Mouse (Mus musculus): ENCODE results near the gene Lnx2. TPM values are rescaled to one million over a fixed set of nuclear protein-coding genes. Genes with fewer than 3 reads are reported as not detected.

Lnx2 gene
- total and polyA plus RNA-seq, 3 experiments = 20.3 to 30.1 (median 22.9) TPM

DNA sequence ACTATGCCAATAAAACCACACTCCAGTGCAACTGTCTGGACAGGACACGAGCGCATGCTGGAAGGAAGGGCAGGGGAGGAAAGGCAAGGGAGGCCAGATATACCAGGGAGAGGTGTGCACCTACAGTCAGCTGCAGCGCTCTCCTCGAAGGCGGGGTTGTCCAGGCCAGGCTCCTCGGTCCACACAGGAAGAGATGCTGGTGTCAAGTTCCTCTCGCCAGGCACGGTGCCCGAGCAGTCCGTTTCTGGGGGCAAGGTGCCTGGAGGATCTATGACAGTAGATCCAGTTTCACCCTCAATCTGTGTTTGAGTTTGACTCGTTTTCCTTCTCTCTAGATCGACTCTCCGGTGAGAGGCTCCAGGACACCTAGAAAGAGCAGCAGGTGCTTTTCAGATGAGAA lies 43.2 kb downstream of the Lnx2 start:
- H3K27me3 ChIP-seq (replicated peaks) = no peaks in the 10 kb centered on the region
- in situ Hi-C loops (cut with MboI; ENCODE audit: low pct_ligation_motif_present, low pct_unique_long_range_greater_than_20kb, low sequenced_read_pairs) = no loop called here
- H3K4me3 ChIP-seq (replicated peaks in 1 of 3; ENCODE audit: low read depth in 2 of 3, low read length in 2 of 3, poor library complexity in 1 of 3) = no peak overlapping the region
- H3K36me3 ChIP-seq (replicated peaks in 1 of 2; ENCODE audit: control insufficient read depth in 1 of 2, insufficient read depth in 1 of 2, low read length in 1 of 2) = peaks cover 79 to 98% of the 10 kb centered on the region in 2 experiments
- no peak for DNase-seq (ENCODE audit: extremely low read depth)
- peaks cover 32% of the 10 kb centered on the region for H3K79me2 ChIP-seq (replicated peaks; ENCODE audit: control insufficient read depth, extremely low read depth, insufficient read depth, poor library complexity, severe bottlenecking)
- no peaks in the 10 kb centered on the region for H3K9me3 ChIP-seq (replicated peaks; ENCODE audit: low read length)
- no peak overlapping the region for H3K9ac ChIP-seq (ENCODE audit: insufficient read depth, low read depth)
- dilution Hi-C loops (cut with MboI; ENCODE audit: extremely low pct_ligation_motif_present, extremely low pct_unique_long_range_greater_than_20kb, low sequenced_read_pairs) = no loop called here
- TF ChIP-seq HCFC1 (IDR thresholded peaks at IDR 0.05; ENCODE audit: low read depth, low read length) (no peak), CHD2 (IDR thresholded peaks at IDR 0.05; ENCODE audit: low read length) (no peak), MAZ (IDR thresholded peaks at IDR 0.05; ENCODE audit: low read depth, low read length) (no peak), ELF1 (IDR thresholded peaks at IDR 0.05; ENCODE audit: low read depth, low read length) (no peak), NELFE (IDR thresholded peaks at IDR 0.05; ENCODE audit: low read depth, low read length) (no peak)
- H3K4me1 ChIP-seq (ENCODE audit: control insufficient read depth in 1 of 2, insufficient read depth in 2 of 2) = peaks cover 0 to 14% of the 10 kb centered on the region in 2 experiments; a peak in 2 of 4 replicates
- no peak overlapping the region for H3K4me2 ChIP-seq (ENCODE audit: insufficient read depth, low read depth, poor library complexity, severe bottlenecking)
- no peak overlapping the region for H3K27ac ChIP-seq (ENCODE audit: insufficient read depth, low read depth)

DNA sequence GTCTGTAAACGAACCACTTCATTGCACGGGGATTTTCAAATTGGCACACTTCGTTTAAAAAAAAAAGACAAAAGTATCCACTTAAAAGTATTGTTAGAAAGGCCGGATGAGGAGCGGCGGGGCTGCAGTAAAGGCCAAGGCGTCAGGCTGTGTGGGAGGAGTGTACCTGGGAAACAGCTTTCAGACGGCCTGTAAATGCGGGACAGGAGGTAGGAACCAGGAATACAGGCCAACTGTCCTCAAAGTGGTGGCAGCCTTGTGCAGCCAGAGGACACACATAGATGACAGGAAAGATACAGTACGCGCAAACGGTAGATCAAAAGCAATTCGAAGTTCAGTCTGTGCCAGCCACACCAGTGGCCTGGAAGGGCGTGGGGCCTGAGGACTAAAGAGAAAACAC lies 45.1 kb downstream of the Lnx2 start:
- H3K27me3 ChIP-seq (replicated peaks) = no peaks in the 10 kb centered on the region
- TF ChIP-seq ZC3H11A (IDR thresholded peaks at IDR 0.05; ENCODE audit: low read depth, low read length) = no peak
- TF ChIP-seq E2F4 (IDR thresholded peaks at IDR 0.05; ENCODE audit: insufficient replicate concordance, low read depth, low read length) = no peak
- TF ChIP-seq SIN3A (IDR thresholded peaks at IDR 0.05; ENCODE audit: low read length) = no peak
- TF ChIP-seq UBTF (IDR thresholded peaks at IDR 0.05; ENCODE audit: low read depth, low read length) = no peak
- TF ChIP-seq MXI1 (IDR thresholded peaks at IDR 0.05; ENCODE audit: low read depth, low read length) = no peak
- TF ChIP-seq KAT2A (IDR thresholded peaks at IDR 0.05; ENCODE audit: insufficient replicate concordance, low read length) = no peak
- TF ChIP-seq RCOR1 (conservative IDR thresholded peaks at IDR 0.05; ENCODE audit: low read depth, low read length) = no peak
- TF ChIP-seq GABPA (IDR thresholded peaks at IDR 0.05; ENCODE audit: insufficient replicate concordance, low read depth, low read length) = no peak
- no peak for TF ChIP-seq MAZ (IDR thresholded peaks at IDR 0.05; ENCODE audit: low read depth, low read length)
- TF ChIP-seq MYC (IDR thresholded peaks at IDR 0.05; ENCODE audit: low read depth, low read length) = no peak
- no peak overlapping the region for H3K27ac ChIP-seq (ENCODE audit: insufficient read depth, low read depth)
- in situ Hi-C loops (cut with MboI; ENCODE audit: low pct_ligation_motif_present, low pct_unique_long_range_greater_than_20kb, low sequenced_read_pairs) (no loop called here), dilution Hi-C loops (cut with MboI; ENCODE audit: extremely low pct_ligation_motif_present, extremely low pct_unique_long_range_greater_than_20kb, low sequenced_read_pairs) (no loop called here)
- DNase-seq (ENCODE audit: extremely low read depth) = no peak
- peaks cover 14% of the 10 kb centered on the region for H3K79me2 ChIP-seq (replicated peaks; ENCODE audit: control insufficient read depth, extremely low read depth, insufficient read depth, poor library complexity, severe bottlenecking)
- no peaks in the 10 kb centered on the region for H3K4me1 ChIP-seq (ENCODE audit: control insufficient read depth in 1 of 2, insufficient read depth in 2 of 2)
- no peak overlapping the region for H3K9ac ChIP-seq (ENCODE audit: insufficient read depth, low read depth)
- no peak overlapping the region for H3K4me2 ChIP-seq (ENCODE audit: insufficient read depth, low read depth, poor library complexity, severe bottlenecking)
- peaks cover 86 to 99% of the 10 kb centered on the region in 2 experiments for H3K36me3 ChIP-seq (replicated peaks in 1 of 2; ENCODE audit: control insufficient read depth in 1 of 2, insufficient read depth in 1 of 2, low read length in 1 of 2)
- no peaks in the 10 kb centered on the region for H3K9me3 ChIP-seq (replicated peaks; ENCODE audit: low read length)
- no peak overlapping the region for H3K4me3 ChIP-seq (replicated peaks in 1 of 3; ENCODE audit: low read depth in 2 of 3, low read length in 2 of 3, poor library complexity in 1 of 3)
